Mouse (Mus musculus) heart, adult 9 months (tissue): Measurements from ENCODE around the gene Fbn1.

Experiments
- DNase-seq, 2 experiments: peaks; one replicate each; pipeline ENCODE4 v3.0.0; 2022; ENCODE audit warnings: low spot score in 2 of 2

The Fbn1 gene

DNA sequence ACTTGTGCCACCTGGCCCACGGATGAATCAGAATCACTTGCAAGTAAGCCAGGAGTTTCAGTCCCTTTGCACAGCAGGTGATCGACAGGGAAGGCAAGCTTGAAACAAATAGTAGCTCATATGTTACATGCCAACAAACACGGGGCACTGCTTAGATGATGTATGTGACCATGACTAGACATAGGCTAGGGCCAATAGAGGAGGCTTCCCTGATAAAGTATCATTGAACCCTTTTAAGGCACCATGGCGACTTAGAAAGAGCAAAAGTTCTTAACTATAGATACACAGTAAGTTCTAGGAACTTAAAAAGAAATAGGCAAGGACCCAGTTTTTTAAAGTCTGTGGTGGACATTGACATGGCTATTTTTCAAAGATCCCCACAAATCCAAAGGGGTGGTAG lies at the start of gene Fbn1:
Fbn1 (minus strand) TSS at position 101 of the 400 bp plus-strand sequence.
- DNase-seq, result no peak

DNA sequence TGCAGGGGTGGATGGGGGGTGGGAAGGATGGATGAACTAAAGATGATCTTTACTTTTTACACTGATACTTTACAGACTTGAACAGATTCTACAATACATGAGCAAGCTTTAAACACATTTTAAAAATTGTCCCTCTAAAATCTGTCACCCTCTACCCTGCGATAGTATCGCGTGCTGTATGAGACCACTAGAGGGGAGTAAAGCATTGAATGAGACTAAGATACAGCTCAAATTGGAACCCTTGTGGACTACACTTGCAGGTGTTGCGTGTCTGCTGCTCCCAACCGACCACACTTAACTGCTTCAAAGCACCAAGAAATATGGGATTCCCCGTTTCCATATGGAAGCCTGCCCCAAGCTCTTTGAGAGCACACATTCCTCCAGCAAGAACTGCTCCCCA lies 48.0 kb upstream of the Fbn1 start:
- DNase-seq, result no peak

GRCm38 (mm10) chr2:125548806-125549578 lies 41.2 kb upstream of the Fbn1 start:
- DNase-seq, result no peak

DNA sequence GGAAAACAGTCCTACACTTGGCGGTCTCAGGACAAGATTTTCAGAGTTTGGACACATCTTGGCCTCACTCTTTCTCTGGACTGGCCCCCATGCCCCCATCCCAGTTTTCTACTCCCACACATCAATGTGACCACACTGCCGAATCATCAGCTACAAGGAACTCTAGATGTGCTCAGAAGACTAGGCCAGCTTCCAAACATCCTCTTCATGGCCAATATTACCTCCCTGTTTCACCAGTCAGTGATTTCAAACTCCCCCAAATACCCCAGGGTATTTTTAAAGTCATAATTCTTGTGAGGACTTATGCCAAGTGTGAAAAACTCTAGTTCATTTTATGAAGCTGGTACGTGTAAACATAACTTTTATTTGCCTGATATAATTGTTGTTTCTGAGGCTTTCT lies 37.2 kb upstream of the Fbn1 start:
- peak in 1 of 2 experiments; percentile 15 for DNase-seq

GRCm38 (mm10) chr2:125543646-125544045 lies 35.9 kb upstream of the Fbn1 start:
- no peak for DNase-seq

DNA sequence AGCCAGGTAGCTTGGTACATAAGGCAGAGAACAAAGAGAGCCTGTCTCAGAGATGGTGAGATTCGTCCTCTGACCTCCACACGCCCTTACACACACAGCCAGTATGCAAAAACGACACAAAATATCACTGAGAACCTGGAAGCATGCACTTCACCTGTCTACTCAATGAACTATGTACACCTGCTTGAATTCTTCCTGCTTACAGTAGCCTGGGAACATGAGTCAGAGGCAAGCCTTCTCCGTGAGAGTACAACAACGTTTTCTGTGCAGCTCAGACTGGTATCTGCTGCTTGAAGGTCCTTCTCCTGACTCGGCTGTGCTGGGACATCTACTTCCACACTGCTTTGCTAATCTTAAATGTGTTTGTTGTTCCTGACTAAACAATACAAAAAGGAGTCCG lies 33.7 kb upstream of the Fbn1 start:
- DNase-seq, result no peak

DNA sequence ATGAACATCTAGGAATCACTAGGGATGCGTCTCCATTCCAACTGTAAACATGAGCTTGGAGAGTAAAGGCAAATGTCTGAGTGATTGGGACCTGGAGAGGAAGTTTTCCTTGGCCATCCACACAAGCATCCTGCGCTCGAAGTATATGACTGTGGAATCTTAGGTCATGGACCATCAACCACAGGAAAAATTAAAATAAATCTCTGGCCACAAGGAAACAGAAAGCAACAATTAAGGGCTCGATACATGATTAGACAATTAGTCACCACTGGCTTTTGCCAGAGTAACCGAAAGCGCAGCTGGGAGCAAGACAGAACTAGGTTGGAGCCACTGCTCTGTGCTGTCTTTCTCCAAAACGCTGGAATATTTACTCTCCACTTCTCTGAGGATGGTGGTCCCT lies 32.8 kb upstream of the Fbn1 start:
- DNase-seq, result no peak

- DNase-seq, result no peak
Measured at GRCm38 (mm10) chr2:125539640-125540039, 31.8 kb upstream of the Fbn1 start.

- DNase-seq, result peak; percentile 72 to 73
Measured at GRCm38 (mm10) chr2:125530665-125531064, 22.9 kb upstream of the Fbn1 start.

GRCm38 (mm10) chr2:125526566-125526965 lies 18.8 kb upstream of the Fbn1 start:
- no peak for DNase-seq

- no peak for DNase-seq
Measured at GRCm38 (mm10) chr2:125525484-125525883, 17.7 kb upstream of the Fbn1 start.

DNA sequence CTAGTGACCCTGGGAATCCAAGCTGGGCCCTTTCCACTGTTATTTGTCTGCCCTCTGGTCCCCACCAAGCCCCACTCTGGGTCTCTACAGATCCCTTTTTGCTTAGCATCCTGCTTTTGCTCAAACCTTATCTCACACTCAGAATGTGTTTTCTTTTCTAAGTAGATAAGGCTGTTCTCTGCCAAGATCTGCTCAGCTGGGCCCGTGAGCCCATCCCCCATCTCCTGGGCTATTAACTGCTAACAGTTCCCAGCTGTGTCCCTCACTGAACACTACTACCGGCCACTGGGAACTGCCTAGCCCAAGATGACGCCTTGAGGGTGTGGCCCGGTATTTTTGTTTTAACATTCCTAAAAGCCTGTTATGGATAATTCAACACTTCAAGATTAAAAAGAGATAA lies 8.8 kb upstream of the Fbn1 start:
- peak; percentile 81 to 83 for DNase-seq

DNA sequence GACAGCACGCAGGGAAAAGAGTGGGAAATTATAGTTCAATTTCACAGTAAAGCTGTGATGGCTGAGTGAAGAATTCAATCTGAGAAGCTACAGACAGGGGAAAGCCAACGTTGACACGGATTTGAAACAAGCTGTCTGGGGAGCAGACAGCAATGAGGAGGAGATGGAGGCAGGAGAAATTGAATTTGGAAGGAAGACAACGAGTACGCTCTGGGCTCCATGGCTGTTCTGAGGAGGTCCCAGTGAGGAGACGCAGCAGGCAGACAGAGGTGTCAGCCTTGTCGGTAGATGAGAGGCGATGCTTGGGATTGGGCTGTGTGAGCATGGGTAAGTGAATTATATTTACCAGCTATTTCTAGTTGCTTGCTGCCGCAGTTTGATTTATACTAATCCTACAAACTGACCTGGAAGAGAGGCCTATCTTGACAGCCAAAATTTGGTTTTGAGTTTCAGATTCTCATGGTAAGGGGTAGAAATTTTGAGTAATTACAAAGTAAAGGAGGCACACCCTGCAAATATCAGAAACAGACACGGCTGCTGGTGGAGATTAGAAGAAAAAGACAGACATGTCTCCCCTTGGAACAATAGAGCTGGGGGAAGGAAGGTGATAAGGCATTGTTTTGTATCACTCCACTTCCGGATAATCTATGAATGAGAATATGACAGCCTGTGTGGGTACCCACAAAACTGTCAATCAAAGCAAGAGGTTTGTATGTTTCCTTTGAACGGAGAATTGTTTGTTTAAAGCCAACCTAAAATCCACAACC lies 7.7 kb upstream of the Fbn1 start:
- DNase-seq, result no peak

DNA sequence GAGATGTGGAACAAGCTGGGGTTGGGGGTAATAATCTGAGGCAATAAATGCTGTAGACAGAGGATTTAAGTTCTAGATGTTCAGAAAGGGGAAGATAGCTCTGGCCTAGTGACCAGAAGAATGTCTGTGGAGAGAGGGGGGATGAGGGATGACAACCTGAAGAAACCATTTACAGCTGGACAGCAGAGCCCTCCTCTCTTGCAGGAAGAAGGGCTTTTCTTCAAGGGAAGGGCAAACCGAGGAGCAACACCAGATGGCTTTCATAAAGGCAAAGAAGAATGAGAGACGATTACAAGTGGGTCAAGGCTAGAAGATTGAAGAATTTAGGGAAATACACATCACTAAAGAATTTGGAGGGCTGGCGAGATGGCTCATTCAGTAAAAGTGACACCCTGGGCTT lies 6.6 kb upstream of the Fbn1 start:
- no peak for DNase-seq

DNA sequence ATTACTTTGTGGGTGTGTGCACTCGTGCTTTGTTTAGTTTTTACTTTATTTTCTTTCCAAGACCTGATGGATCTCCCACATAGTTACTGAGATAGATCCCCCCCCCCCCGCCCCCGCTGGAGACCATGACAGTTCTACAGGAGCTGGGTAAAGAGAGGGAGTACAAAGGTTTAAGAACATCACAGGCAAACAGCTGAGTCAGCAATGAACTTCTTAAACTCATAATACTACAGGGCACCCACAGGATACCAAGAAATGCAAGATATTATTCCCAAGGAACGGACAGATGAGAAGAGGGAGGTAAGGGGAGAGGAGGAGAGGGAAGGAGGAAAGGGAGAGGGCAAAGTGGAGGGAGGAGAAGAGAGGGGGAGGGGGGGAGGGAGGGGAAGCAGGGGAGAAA lies 4.8 kb upstream of the Fbn1 start:
- DNase-seq, result no peak

DNA sequence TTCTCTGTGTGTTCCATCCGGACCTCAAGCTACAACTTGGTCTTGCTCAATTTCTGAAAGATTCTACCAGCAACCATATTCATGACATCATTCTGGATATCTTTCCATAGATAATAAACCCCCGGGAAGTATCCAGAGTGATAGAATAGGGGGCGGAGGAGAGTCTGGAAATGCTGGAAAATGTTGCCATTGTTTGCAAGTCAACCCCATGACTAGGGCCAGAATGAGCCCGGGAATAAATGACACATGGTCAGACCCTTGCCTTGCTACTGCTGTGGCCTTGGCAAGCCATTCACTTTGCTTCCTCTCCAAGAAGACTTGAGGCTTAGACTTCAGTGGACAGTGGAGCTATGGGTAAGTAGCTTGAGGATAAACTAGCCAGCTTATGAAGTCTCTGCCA lies 4.1 kb upstream of the Fbn1 start:
- peak; percentile 54 to 60 for DNase-seq

GRCm38 (mm10) chr2:125510752-125511151 lies 3.0 kb upstream of the Fbn1 start:
- DNase-seq, result no peak

GRCm38 (mm10) chr2:125508381-125508780 lies 588 bp upstream of the Fbn1 start:
- no peak for DNase-seq

DNA sequence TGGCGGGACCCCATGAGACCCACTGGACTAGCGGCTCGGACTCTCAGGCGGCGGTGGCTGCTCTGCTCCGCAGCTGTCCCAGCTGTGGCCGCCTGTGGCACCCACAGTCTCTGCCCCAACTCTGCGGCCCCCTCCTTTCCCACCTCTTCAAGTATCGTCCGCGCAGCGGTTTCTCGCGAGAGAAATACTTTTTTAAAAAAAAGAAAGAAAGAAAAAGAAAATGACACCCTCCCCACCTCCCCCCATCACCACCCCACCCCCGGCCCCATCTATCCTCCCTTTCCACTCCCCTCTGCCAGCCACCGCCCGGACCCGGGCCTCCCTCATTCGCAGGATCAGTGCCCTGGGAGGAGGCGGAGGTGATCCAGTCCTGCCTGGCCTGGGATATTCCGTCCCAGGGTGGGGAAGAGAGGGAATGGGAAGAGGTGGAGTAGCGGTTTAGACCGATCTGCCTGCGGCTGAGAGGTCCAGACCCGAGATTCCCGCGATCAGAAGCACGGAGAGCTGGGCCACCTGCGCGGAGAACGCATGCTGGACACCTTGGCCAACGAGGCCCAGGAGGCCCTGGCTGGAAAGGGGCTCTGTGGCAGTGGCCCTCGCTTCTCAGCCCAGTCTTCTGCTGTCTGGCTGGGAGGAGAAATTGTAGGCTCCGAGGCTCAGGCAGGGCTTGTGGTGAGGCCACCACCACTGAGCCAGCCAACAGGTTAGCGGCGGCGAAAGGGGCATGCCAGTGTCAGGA lies 1.3 kb downstream of the Fbn1 start:
- peak; percentile 82 to 83 for DNase-seq

GRCm38 (mm10) chr2:125505746-125506315 lies 2.0 kb downstream of the Fbn1 start:
- DNase-seq, result peak in 1 of 2 experiments; percentile 68

- peak; percentile 75 to 76 for DNase-seq
Measured at GRCm38 (mm10) chr2:125505006-125505745, 2.6 kb downstream of the Fbn1 start, which contains the start of gene Gm9913. Gene Gm9913 (plus strand): TSS chr2:125505089.
